Mouse (Mus musculus) 3T3-L1 (cell line): ENCODE measurements around the gene Olfr1039.
"Not testable (repeated sequence)": the region's sequence is repeated elsewhere in the genome, so short reads cannot be mapped to it uniquely, and the experiment has no call there.

Experiments
- DNase-seq: peaks from one replicate; pipeline ENCODE4 v3.0.0-alpha.2; 2015; ENCODE audit warnings: low read depth, low spot score

The Olfr1039 gene

DNA sequence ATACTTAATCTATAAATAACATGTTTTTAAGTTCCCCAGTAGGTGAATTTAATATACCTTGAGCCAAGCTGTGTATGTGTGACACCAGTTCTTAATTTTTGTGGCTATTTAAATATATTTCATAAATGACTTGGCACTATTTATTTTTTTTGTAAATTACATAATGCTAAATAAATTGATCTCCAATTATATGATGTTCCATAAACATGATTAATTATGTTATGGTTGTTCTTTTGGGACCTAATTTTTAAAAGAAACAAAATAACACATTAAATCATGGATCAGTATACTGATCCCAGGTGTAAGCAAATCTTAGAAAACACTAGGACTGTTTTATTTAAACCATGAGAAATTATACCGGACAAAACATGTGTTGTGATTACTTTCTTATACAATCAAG is at the start of gene Olfr1039:
Gene Olfr1039 (minus strand): TSS at position 101 of the 400 bp plus-strand sequence.
- DNase-seq, result no peak

DNA sequence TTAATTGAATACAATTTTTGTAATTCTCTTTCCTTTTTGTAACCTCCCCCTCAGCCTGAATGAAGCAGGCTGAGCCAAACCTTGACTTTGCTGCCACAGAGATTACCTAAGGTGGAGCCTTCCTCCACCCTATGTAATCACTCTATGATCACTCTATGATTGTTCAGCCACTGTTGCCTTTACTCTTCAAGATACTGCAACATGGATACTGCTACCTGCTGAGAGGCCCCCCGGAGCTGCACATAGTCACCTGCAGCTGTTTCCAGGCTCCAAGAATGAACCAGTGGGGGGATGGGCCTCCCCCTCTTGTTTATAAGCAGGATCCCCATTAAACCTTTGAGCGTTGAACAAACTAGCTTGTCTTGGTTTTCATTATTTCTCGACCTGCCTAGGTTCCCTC is 44.2 kb upstream of the Olfr1039 start:
- no peak for DNase-seq

DNA sequence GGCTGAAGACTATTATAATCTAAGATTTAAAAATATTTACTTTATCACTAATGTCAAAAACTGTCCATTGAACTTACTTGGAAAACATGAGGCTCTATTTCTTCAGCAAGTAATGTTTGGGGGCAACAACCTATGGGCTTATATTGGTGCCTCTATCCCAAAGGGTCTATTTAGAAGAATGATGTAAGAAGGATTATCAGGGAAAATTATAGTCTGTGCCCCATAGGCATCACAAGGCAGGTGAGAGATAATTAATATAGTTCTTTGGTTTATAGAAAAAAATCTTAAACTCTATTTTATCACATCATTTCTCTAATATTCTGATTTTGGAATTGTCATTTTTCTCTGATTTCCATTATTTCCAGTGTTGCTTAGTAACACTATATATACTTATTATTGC is 42.0 kb upstream of the Olfr1039 start, which contains the start of gene Olfr1044:
Gene Olfr1044 (minus strand): TSS at position 101 of the 400 bp plus-strand sequence.
- DNase-seq, result no peak

- DNase-seq, result not testable (repeated sequence)
Measured at GRCm38 (mm10) chr2:86175422-86175821, 39.7 kb upstream of the Olfr1039 start.

DNA sequence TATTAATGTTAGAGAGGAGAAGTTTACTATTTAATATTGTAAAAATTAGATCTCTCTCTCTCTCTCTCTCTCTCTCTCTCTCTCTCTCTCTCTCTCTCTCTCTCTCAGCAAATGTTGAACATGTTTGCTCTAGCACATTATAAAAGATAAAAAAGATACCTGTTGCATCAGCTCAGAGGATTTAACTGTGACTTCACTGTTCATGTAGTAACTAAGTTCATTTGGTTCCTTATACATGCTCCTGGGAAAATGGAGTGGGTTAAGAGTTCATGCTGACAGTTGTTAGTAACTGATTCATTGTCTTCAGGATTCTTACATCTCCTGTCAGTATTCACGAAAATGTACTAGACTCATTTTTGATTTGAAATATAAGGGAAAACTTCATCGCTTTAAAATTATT is 31.7 kb upstream of the Olfr1039 start, which contains the start of gene Olfr1043:
Gene Olfr1043 (minus strand): TSS at position 101 of the 400 bp plus-strand sequence.
- no peak for DNase-seq

- DNase-seq, result no peak
Measured at GRCm38 (mm10) chr2:86161738-86162137, 26.0 kb upstream of the Olfr1039 start, which contains the start of gene Olfr1042. Olfr1042 (minus strand) TSS chr2:86161838.

- DNase-seq, result no peak
Measured at GRCm38 (mm10) chr2:86146632-86147031, 10.9 kb upstream of the Olfr1039 start, which contains the start of gene Olfr1040. Olfr1040 (minus strand) TSS chr2:86146732.

- no peak for DNase-seq
Measured at GRCm38 (mm10) chr2:86087285-86087684, 48.4 kb downstream of the Olfr1039 start, which contains the start of gene Olfr1037. Olfr1037 (minus strand) TSS chr2:86087385.

DNA sequence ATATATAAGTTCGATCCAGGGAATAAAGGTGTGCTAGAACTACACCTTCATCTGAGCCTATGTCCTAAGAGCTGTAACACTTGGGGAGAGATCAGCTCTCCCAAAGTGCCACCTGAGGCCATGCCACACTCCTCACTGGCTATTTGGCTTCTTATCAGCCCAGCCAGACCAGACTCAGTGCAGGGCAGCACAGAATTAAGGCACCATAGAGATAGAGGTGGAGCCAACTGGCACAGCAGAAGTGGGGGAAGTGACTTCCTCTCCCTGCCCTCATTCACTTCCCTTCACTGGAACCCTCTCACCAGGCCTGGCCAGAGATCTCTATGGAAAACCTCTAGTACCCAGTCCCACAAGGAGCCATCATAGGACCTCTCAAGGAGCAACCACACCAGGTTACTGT is 55.2 kb downstream of the Olfr1039 start:
- not testable (repeated sequence) for DNase-seq
